Mouse (Mus musculus) induced T-regulatory cell, adult 2 months (primary cell): ENCODE measurements around the gene Ralgps1.

ENCODE experiments used
- DNase-seq: peaks from one replicate; pipeline ENCODE4 v3.0.0-alpha.2; 2012; ENCODE audit warnings: low read depth

The Ralgps1 gene

DNA sequence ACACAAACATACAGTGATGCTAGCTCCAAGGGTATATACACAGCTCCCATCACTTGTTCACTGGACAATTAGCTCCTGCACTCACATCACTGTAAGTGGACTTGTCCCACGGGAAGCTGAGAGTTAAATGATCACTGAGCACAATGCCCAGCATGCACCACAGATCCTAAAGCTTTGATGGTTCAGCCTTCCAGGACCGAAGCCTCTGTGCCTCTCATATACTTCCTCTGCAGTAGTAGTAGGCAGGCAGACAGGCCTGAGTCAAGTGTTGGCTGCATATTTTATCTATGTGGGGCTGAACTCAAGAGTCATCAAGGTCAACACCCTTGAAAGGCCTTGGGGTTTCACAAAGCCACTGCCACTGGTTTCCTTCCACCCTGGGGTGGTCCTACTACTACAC is 49.6 kb downstream of the Ralgps1 start:
- DNase-seq = no peak

GRCm38 (mm10) chr2:33321031-33321430 is 50.3 kb downstream of the Ralgps1 start:
- DNase-seq = no peak

GRCm38 (mm10) chr2:33320568-33320967 is 50.7 kb downstream of the Ralgps1 start:
- no peak for DNase-seq

GRCm38 (mm10) chr2:33319934-33320333 is 51.4 kb downstream of the Ralgps1 start:
- no peak for DNase-seq

GRCm38 (mm10) chr2:33319455-33319854 is 51.8 kb downstream of the Ralgps1 start:
- DNase-seq = no peak

DNA sequence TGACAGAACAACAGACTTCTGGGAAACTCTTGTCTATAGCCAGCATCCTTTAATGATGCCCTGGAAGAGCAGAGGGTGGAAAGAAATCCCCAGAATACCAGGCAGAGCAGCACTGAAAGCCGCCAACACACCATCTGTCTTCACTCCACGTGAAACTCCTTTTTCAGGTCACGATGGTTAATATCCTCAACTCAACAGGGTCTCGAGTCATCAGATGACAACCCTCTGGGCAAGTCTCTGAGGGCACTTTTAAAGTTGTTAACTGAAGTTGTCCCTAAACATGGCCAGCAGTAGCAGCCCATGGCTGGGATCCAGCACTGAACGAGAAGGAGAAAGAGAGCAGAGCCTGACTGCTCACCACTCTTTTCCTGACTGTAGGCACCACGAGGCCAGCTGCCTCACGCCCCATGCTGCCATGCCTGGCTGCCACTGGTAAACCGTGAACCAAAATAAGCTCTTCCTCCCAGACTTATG is 52.8 kb downstream of the Ralgps1 start:
- no peak for DNase-seq

GRCm38 (mm10) chr2:33316516-33316915 is 54.8 kb downstream of the Ralgps1 start:
- DNase-seq = peak; percentile 15

GRCm38 (mm10) chr2:33316063-33316405 is 55.3 kb downstream of the Ralgps1 start:
- DNase-seq = no peak

- DNase-seq = no peak
Measured at GRCm38 (mm10) chr2:33315233-33316062, 55.8 kb downstream of the Ralgps1 start.

DNA sequence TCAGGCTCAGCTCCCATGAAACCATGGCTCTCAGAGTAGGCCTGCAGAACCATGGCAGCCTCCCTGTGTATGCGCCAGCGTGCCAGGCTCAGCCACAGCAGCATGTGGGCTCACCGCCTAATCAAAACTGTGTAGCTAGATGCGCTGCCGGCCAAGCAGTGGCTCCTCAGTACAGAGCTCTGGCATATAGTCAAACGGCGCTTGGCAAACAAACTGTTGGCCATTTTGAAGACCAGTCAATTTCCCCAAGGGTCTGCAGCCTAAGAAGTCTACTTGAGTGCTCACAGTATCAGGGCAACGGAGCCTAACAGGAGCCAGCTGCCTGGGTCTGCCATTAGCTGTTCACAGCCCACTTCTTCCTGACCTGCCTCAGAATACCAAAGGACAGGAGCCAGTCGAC is 61.9 kb downstream of the Ralgps1 start:
- no peak for DNase-seq

- no peak for DNase-seq
Measured at GRCm38 (mm10) chr2:33306565-33306964, 64.7 kb downstream of the Ralgps1 start.

- no peak for DNase-seq
Measured at GRCm38 (mm10) chr2:33303416-33303947, 67.8 kb downstream of the Ralgps1 start.

GRCm38 (mm10) chr2:33302828-33303227 is 68.5 kb downstream of the Ralgps1 start:
- no peak for DNase-seq

GRCm38 (mm10) chr2:33302405-33302804 is 68.9 kb downstream of the Ralgps1 start:
- no peak for DNase-seq

GRCm38 (mm10) chr2:33300371-33301046 is 70.8 kb downstream of the Ralgps1 start:
- DNase-seq = no peak

- DNase-seq = no peak
Measured at GRCm38 (mm10) chr2:33298928-33299327, 72.4 kb downstream of the Ralgps1 start.

DNA sequence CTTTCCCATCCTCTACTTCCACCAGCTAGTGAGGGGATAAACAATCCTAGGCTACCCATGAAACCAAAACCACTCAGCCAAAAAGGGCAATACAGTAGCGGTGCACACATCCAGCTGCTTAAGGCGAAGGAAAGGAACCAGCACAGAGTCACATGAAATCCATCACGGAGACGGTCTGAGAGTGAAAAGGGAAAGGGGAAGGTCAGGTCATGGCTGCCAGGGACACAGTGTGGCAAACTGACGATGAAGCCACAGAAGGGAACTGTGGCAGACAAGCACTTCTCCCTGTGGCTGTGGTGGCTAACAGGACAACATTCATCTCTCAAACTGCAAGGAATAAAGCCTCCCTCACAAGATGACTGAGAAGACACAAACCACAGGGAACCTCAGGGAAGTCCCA is 76.2 kb downstream of the Ralgps1 start:
- DNase-seq = no peak

- DNase-seq = no peak
Measured at GRCm38 (mm10) chr2:33292057-33292456, 79.2 kb downstream of the Ralgps1 start.

DNA sequence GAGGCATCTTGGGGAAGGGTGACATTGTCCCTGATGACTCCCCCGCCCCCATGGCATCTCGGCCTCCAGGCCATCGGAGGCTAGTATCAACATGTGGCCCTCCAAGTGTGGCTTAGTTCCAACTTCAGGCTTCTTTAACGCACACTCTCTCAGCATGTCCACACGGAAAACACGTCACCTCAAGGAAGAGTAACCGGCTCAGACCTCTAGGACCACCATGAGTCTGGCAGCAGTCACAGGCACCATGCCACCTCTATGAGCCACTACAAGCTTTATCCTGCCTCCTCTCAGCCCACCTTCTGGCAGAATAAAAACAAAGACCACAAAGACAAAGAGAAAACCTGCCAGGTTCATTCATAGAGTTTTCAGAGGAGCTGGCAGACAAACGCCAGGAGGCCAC is 80.8 kb downstream of the Ralgps1 start:
- no peak for DNase-seq

- DNase-seq = no peak
Measured at GRCm38 (mm10) chr2:33288837-33289236, 82.4 kb downstream of the Ralgps1 start.

DNA sequence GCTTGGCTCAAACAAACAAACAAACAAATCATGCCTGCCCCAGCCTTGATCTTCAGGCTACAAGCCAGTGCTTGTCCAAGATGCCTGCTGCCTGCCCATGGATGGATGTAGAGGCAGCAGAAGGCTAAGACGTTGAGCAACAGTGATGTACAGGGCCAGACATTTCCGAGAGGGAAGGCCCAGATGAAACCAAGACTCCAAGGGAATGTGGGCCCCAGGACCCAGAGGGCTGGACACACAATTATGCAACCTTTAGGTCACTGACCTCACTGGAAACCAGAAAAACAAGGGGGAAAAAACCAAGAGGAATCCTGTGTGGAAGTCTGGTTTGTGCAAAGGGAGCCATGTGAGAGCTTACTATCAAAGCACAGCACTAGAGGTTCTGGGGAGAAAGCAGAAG is 87.6 kb downstream of the Ralgps1 start:
- no peak for DNase-seq

DNA sequence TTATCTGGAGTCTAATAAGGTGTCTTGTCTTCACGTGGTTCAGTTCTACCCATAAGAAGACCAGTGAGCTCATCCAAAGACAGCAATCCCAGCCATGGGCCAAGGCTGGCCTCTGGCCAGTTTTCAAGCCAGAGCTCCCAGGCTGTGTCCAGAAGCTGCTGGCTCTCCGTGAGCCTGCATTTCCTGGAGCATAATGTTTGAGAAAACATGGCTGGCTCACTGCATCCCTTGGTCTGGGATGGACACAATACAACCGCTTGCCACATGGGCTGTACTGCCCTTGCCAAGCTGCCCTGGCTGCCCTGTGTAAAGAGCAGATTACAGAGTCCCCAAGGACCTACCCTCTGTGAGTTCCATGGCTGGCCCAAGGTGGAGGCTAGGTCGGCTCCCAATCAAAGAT is 88.4 kb downstream of the Ralgps1 start:
- DNase-seq = no peak

DNA sequence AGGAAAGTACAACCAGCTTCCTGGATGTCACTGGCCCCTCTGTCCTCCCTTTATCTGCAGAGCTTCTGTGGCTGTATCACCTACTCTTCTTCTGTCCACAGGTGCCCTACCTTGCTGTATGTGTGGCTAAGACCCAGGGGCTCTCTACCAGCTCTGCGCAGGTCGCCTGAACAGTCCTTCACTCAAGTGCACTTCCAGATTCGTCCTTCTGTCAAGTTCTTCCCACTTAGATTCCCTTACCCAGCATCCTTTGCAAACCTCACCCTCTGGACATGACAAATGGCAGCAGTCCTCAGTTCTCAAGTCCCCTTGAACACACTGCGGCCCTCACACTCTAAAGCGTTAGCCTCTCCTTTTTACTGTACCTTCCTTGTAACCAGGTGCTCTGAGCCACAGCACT is 89.5 kb downstream of the Ralgps1 start:
- DNase-seq = no peak
